Mouse (Mus musculus) ES-Bruce4 (cell line): ENCODE results near the gene Zfp52.

ENCODE experiments used
- CTCF ChIP-seq: IDR thresholded peaks from one replicate; pipeline ENCODE4 v1.8.1; 2011; ENCODE audit warnings: low read depth, low read length
- EP300 ChIP-seq: IDR thresholded peaks from 2 replicates; pipeline ENCODE4 v1.6.1; 2011; ENCODE audit warnings: low read depth, low read length; ENCODE audit not compliant: insufficient read depth

GRCm38 (mm10) chr17:21501365-21501764 is 34.0 kb upstream of the Zfp52 start:
- no peak for TF ChIP-seq CTCF
- TF ChIP-seq EP300, result no peak
